Mouse (Mus musculus) olfactory bulb, adult 2 months (tissue): ENCODE results near the gene Fbxw8.

Source experiments
- CTCF ChIP-seq: fragments of 200-500 bp; IDR thresholded peaks from 2 replicates; pipeline ENCODE4 v1.5.1; 2012; ENCODE audit warnings: low read depth, mild to moderate bottlenecking, low read length, moderate library complexity; ENCODE audit not compliant: insufficient read depth
- POLR2A ChIP-seq: fragments of 200-500 bp; IDR thresholded peaks from 2 replicates; pipeline ENCODE4 v1.6.1; 2012; ENCODE audit warnings: mild to moderate bottlenecking, low read depth, low read length, moderate library complexity; ENCODE audit not compliant: insufficient read depth

GRCm38 (mm10) chr5:118095433-118095832, 59.8 kb downstream of the Fbxw8 start:
- TF ChIP-seq CTCF, result no peak
- TF ChIP-seq POLR2A, result no peak
